Mouse (Mus musculus): ENCODE results near the gene Hoxb3. TPM values are rescaled to one million over a fixed set of nuclear protein-coding genes. Genes with fewer than 3 reads are reported as not detected.

Gene Hoxb3
- polyA plus RNA-seq, 2 experiments from 2014 or later: not detected

GRCm38 (mm10) chr11:96303151-96304099 is 19.7 kb upstream of the Hoxb3 start, which contains the start of gene Hoxb5:
TSS of gene Hoxb5 (plus strand) at chr11:96303336.
- ATAC-seq: peak; percentile 63

GRCm38 (mm10) chr11:96304381-96305195 is 18.5 kb upstream of the Hoxb3 start:
- no peak for ATAC-seq

GRCm38 (mm10) chr11:96305505-96306182 is 17.5 kb upstream of the Hoxb3 start:
- no peak for ATAC-seq

- ATAC-seq: no peak
These were observed 16.8 kb upstream of the Hoxb3 start for GRCm38 (mm10) chr11:96306183-96306907.

- ATAC-seq: no peak
These were observed 16.2 kb upstream of the Hoxb3 start for GRCm38 (mm10) chr11:96306908-96307269.

GRCm38 (mm10) chr11:96308763-96309162 is 14.4 kb upstream of the Hoxb3 start:
- no peak for ATAC-seq

- ATAC-seq: no peak
These were observed 13.8 kb upstream of the Hoxb3 start for GRCm38 (mm10) chr11:96309288-96309687.

- no peak for ATAC-seq
These were observed 12.8 kb upstream of the Hoxb3 start for GRCm38 (mm10) chr11:96310183-96310938.

GRCm38 (mm10) chr11:96311097-96311496 is 12.0 kb upstream of the Hoxb3 start:
- peak; percentile 31 for ATAC-seq

- ATAC-seq: peak; percentile 88
These were observed 11.4 kb upstream of the Hoxb3 start for GRCm38 (mm10) chr11:96311520-96312417.

- no peak for ATAC-seq
These were observed 10.0 kb upstream of the Hoxb3 start for GRCm38 (mm10) chr11:96313134-96313533.

GRCm38 (mm10) chr11:96313806-96314428 is 9.2 kb upstream of the Hoxb3 start:
- ATAC-seq: no peak

- no peak for ATAC-seq
These were observed 8.3 kb upstream of the Hoxb3 start for GRCm38 (mm10) chr11:96314671-96315343.

- no peak for ATAC-seq
These were observed 7.8 kb upstream of the Hoxb3 start for GRCm38 (mm10) chr11:96315344-96315681.

GRCm38 (mm10) chr11:96316696-96317607 is 6.2 kb upstream of the Hoxb3 start:
- no peak for ATAC-seq

GRCm38 (mm10) chr11:96317608-96318367 is 5.3 kb upstream of the Hoxb3 start, which contains the start of gene Hoxb4:
TSS of gene Hoxb4 (plus strand) at chr11:96318267.
- no peak for ATAC-seq

GRCm38 (mm10) chr11:96318368-96319070 is 4.6 kb upstream of the Hoxb3 start:
- peak; percentile 61 for ATAC-seq
